Mouse (Mus musculus): ENCODE measurements at regions not wholly inside any gene's neighbourhood (a gene's known extent, or its start where the extent isn't known, plus 50 kb on each side); places are given as distances from the start of the nearest gene placed in this dataset.

DNA sequence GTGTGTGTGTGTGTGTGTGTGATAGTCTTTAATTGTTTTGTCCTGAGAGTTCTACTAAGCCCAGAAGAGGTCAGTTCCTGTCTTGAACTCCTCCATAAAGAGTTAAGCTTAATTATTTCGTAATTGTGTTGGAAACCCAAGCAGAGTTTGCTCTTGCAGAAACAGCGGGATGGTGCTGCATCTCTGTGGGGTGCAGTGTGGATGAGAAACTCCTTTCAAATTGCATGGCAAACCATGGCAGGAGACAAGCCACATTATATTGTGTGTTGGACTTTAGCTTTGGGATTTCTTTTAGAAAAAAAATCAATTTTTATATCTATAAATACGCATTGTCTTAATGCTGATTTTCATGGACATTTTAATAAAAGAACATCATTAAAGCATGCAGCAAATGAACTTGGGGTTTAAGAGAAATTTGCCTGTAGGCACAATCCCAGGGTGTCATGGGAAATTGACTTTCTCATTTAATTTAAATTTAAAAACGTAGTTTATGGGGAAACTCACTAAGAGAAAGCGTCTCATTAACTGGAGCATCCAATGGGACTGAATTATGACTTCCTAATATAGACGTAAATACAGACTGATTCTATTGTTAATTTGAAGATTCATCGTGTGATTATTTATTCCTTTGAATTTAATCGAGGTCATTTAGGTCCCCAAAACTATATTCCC lies 61.4 kb upstream of the Olfr275 start:
- TF ChIP-seq CTCF (IDR thresholded peaks at IDR 0.05; ENCODE audit: low read depth), result no peak
- no peak for TF ChIP-seq EP300 (IDR thresholded peaks at IDR 0.05; ENCODE audit: low read depth)
